In the genomic region with DNA sequence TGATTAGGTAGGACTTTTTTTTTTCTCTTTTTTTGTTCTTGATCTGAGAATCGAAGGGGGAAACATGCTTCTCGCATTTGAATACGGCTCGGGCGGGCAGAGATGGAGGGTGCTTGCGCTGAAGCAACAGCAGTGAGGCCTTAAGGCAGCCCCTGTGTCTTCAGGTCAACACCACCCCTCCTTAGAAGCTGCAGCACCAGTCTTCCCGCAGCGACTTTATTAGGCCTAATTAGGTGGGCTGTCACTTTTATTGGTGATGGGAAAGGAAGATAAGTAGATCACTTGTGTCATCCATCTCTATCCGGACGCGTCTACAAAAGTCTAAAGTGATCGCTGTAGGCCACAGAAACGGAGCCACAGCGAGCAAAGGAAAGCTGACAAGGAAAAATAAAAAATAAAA, we compare ENCODE assay signal across 25 mouse cellular contexts.
DNase-seq lines count a peak whose midpoint lies in the region; ATAC-seq lines count a peak whose summit lies in the region.
"Had no signal": no experiment of that assay in that cellular context is flagged by ENCODE, and none has a peak within 500 bp of the region (broad histone marks: within the 10 kb centered on the region; RNA-seq: fewer than 3 reads in every experiment).

No protein-coding gene starts in this region.

- H3K4me2 ChIP-seq in midbrain, embryonic 14.5 days (ENCODE audit: low read length), result no peak overlapping the region
- H3K4me2 ChIP-seq in midbrain, embryonic 15.5 days, result no peak overlapping the region
- H3K4me2 ChIP-seq: embryonic facial prominence, embryonic 12.5 days; embryonic facial prominence, embryonic 15.5 days; heart, embryonic 11.5 days; heart, embryonic 15.5 days; hindbrain, embryonic 13.5 days had no signal

- whole genome bisulfite sequencing in midbrain, embryonic 14.5 days, result 68% methylated on average over 14 of the region's 14 CpGs
- WGBS in midbrain, embryonic 15.5 days, result 61% methylated on average over 14 of the region's 14 CpGs

- DNase-seq in embryo, embryonic 10 days (ENCODE audit: low spot score), result peak; percentile 12
- DNase-seq in embryo, embryonic 9.5 days (ENCODE audit: extremely low spot score), result no peak
- peak; percentile 41 for DNase-seq in midbrain, embryonic 14.5 days
- peak; percentile 64 for DNase-seq in retina, embryonic 14.5 days (ENCODE audit: low spot score)
- no peak for DNase-seq in right cerebral cortex, adult 2 months (ENCODE audit: low spot score in 2 of 2)
- DNase-seq in left cerebral cortex, adult 9 months (ENCODE audit: low spot score in 2 of 2), result no peak
- DNase-seq: adrenal gland, adult 8-10 months; adrenal gland, postnatal 25 days; cerebellum, adult 18-20 months; cerebellum, adult 9-10 months; cerebellum, postnatal 14 days; gastrocnemius, postnatal 10 days; gastrocnemius, postnatal 36 days; heart, postnatal 10 days; heart, postnatal 36 days had no signal

- no peaks in the 10 kb centered on the region for H3K4me1 ChIP-seq in midbrain, embryonic 14.5 days (ENCODE audit: control insufficient read depth, insufficient read depth, low read length)
- no peaks in the 10 kb centered on the region for H3K4me1 ChIP-seq in midbrain, embryonic 15.5 days
- H3K4me1 ChIP-seq: embryonic facial prominence, embryonic 12.5 days; embryonic facial prominence, embryonic 15.5 days; heart, embryonic 15.5 days; hindbrain, embryonic 10.5 days had no signal

- H3K27me3 ChIP-seq in midbrain, embryonic 14.5 days (ENCODE audit: control insufficient read depth, insufficient read depth, low read length), result no peaks in the 10 kb centered on the region
- H3K27me3 ChIP-seq in midbrain, embryonic 15.5 days (replicated peaks), result no peaks in the 10 kb centered on the region
- H3K27me3 ChIP-seq: embryonic facial prominence, embryonic 15.5 days; heart, embryonic 15.5 days; hindbrain, embryonic 13.5 days had no signal

- no peak overlapping the region for H3K9ac ChIP-seq in midbrain, embryonic 14.5 days (replicated peaks; ENCODE audit: low read length)
- H3K9ac ChIP-seq in midbrain, embryonic 15.5 days, result no peak overlapping the region
- H3K9ac ChIP-seq: embryonic facial prominence, embryonic 12.5 days; embryonic facial prominence, embryonic 15.5 days; heart, embryonic 15.5 days; hindbrain, embryonic 13.5 days had no signal

- no peaks in the 10 kb centered on the region for H3K9me3 ChIP-seq in midbrain, embryonic 14.5 days (ENCODE audit: control insufficient read depth, low read length)
- H3K9me3 ChIP-seq in midbrain, embryonic 15.5 days, result no peaks in the 10 kb centered on the region
- H3K9me3 ChIP-seq: embryonic facial prominence, embryonic 12.5 days; embryonic facial prominence, embryonic 15.5 days; heart, embryonic 15.5 days; hindbrain, embryonic 10.5 days; hindbrain, embryonic 13.5 days had no signal

- ATAC-seq in midbrain, embryonic 14.5 days (ENCODE audit: low FRiP score, low TSS enrichment), result no peak
- ATAC-seq in midbrain, embryonic 15.5 days (replicated peaks), result no peak
- ATAC-seq: activated CD4-positive, CD25-positive, alpha-beta regulatory T cell, adult 4 months; forebrain, embryonic 14.5 days; hindbrain, embryonic 16.5 days had no signal

- H3K4me3 ChIP-seq in midbrain, embryonic 14.5 days (replicated peaks; ENCODE audit: low read depth, low read length), result no peak overlapping the region
- no peak overlapping the region for H3K4me3 ChIP-seq in midbrain, embryonic 15.5 days
- H3K4me3 ChIP-seq: embryonic facial prominence, embryonic 12.5 days; embryonic facial prominence, embryonic 15.5 days; heart, embryonic 15.5 days; hindbrain, embryonic 10.5 days; hindbrain, embryonic 13.5 days had no signal

- no peak overlapping the region for H3K27ac ChIP-seq in midbrain, embryonic 14.5 days (replicated peaks; ENCODE audit: low read depth, low read length)
- no peak overlapping the region for H3K27ac ChIP-seq in midbrain, embryonic 15.5 days
- H3K27ac ChIP-seq: embryonic facial prominence, embryonic 12.5 days; embryonic facial prominence, embryonic 15.5 days; heart, embryonic 15.5 days; hindbrain, embryonic 10.5 days; hindbrain, embryonic 13.5 days had no signal

- H3K36me3 ChIP-seq in midbrain, embryonic 14.5 days (ENCODE audit: control insufficient read depth, insufficient read depth, low read length), result no peaks in the 10 kb centered on the region
- no peaks in the 10 kb centered on the region for H3K36me3 ChIP-seq in midbrain, embryonic 15.5 days (replicated peaks)
- H3K36me3 ChIP-seq: embryonic facial prominence, embryonic 12.5 days; embryonic facial prominence, embryonic 15.5 days; heart, embryonic 15.5 days; hindbrain, embryonic 10.5 days; hindbrain, embryonic 13.5 days had no signal

Comparison
In these comparisons a context has a peak if more than half of its experiments do, and no peak if none do; other contexts are left out.
1. DNase-seq: peak in embryo, embryonic 10 days (single experiment), midbrain, embryonic 14.5 days (single experiment) and retina, embryonic 14.5 days (single experiment); none in embryo, embryonic 9.5 days (single experiment), right cerebral cortex, adult 2 months (0 of 2) and left cerebral cortex, adult 9 months (0 of 2).